Mouse (Mus musculus): ENCODE results near the gene Pde4b. TPM values are rescaled to one million over a fixed set of nuclear protein-coding genes. Genes with fewer than 3 reads are reported as not detected.

Pde4b gene
- polyA plus RNA-seq, 1 experiment from 2014 or later, result 23.8 TPM

DNA sequence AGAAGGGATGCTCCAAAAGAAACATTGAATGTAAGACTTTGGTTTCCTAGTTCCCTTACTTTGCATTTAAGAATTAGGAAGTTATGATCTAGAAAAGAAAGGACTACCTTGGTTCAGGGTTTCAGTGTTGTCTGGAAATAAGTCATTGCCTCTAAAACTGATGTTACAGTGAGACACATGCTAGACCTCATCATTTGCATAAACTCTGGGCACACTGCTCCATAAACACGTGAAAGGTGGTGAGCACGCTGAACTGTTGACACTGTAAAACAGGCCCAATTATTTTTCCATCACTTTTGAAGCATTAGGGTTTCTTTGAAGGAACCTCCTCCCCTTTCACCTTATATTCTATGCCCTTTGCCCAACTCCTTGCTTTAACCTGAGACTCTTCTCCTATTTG lies 122.4 kb downstream of the Pde4b start:
- Histone ChIP-seq H3K4me1 (replicated peaks) (no peaks in the 10 kb centered on the region), H3K9me3 (no peaks in the 10 kb centered on the region), H3K9ac (replicated peaks) (no peak overlapping the region), H3K27me3 (no peaks in the 10 kb centered on the region), H3K27ac (no peak overlapping the region), H3K36me3 (no peaks in the 10 kb centered on the region), H3K4me2 (replicated peaks) (no peak overlapping the region), H3K4me3 (replicated peaks) (no peak overlapping the region)
- 90% methylated on average over 2 of the region's 2 CpGs for WGBS
- no peak for ATAC-seq

DNA sequence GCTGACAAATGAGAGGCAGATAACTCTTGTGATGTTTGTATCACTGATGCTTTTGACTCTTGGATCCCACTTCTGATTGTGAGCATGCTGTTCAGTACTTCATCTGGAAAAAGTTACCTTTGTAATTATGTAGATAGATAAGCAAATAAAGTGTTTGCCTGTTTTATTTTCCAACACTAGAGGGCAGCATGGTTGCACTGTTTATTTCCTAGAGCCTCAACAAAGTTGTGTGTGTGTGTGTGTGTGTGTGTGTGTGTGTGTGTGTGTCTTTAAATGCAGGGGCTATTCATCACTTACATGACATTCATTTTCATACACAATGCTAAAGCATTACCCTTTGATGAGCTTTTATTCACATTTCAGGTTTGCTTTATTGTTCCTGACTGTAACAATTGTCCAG lies 139.4 kb downstream of the Pde4b start:
- H3K9ac ChIP-seq (replicated peaks), result no peak overlapping the region
- H3K27ac ChIP-seq, result no peak overlapping the region
- no peak overlapping the region for H3K4me2 ChIP-seq (replicated peaks)
- H3K4me3 ChIP-seq (replicated peaks), result no peak overlapping the region
- H3K9me3 ChIP-seq, result no peaks in the 10 kb centered on the region
- H3K4me1 ChIP-seq (replicated peaks), result peaks cover 3% of the 10 kb centered on the region; the same call in 1 of the 2 replicates
- no peaks in the 10 kb centered on the region for H3K27me3 ChIP-seq
- H3K36me3 ChIP-seq, result no peaks in the 10 kb centered on the region
- peak; percentile 56; the same call in 1 of the 2 replicates for ATAC-seq

DNA sequence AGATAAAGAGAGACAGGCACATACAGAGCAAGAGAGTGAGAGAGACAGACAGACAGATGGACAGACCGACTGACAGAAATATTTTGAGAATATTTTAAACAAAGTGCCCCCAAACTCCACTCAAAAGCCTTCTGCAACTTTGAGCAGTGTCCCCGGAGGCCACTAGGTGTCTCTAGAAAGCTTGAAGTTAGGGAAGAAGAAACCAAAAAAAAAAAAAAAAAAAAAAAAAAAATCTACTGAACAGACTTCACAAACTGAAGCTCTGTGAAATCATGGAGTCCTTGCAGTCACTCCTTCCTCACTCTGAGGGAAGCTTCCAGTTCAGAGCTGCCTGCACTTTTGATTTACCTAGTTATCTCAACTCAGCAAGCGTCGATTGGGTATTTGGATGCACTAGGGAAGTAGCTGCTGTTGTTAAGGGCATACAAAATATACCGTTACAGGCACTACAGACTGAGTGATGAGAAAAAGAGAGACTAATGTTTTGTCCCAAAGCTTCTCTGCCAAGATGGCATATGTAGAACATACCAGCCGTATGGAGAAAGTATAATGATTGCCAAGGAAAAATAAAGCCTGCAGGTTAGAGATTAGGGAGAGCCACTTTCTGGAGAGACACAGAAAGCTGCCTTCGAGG lies 141.7 kb downstream of the Pde4b start:
- no peaks in the 10 kb centered on the region for H3K27me3 ChIP-seq
- H3K9ac ChIP-seq (replicated peaks), result no peak overlapping the region
- peaks cover 3% of the 10 kb centered on the region; the same call in 1 of the 2 replicates for H3K4me1 ChIP-seq (replicated peaks)
- H3K27ac ChIP-seq, result no peak overlapping the region
- ATAC-seq, result no peak
- 55% methylated on average over 7 of the region's 7 CpGs for WGBS
- no peak overlapping the region for H3K4me3 ChIP-seq (replicated peaks)
- H3K36me3 ChIP-seq, result no peaks in the 10 kb centered on the region
- H3K9me3 ChIP-seq, result no peaks in the 10 kb centered on the region
- H3K4me2 ChIP-seq (replicated peaks), result no peak overlapping the region

DNA sequence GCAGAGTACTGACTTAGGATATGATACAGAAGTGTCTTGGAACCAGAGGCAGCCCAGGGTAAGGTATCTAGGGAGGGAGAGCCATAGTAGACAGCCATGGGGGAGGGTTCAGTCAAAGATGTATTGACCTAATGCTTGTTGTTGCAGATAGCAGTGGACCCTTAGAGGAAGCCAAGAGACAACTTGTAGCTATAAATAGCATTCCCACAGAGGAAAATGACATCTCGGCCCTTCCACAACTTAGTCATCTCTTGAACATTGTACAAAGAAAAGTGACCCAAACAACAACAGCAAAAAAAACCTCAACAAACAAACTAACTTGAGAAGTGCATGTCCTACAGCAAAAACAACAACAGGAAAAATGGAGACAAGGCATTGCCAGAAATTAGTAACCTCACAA lies 143.6 kb downstream of the Pde4b start:
- WGBS, result 75% methylated on average over 1 of the region's 1 CpGs
- peaks cover 9% of the 10 kb centered on the region; the same call in 1 of the 2 replicates for H3K4me1 ChIP-seq (replicated peaks)
- no peak overlapping the region for H3K9ac ChIP-seq (replicated peaks)
- H3K27me3 ChIP-seq, result no peaks in the 10 kb centered on the region
- H3K27ac ChIP-seq, result no peak overlapping the region
- H3K4me2 ChIP-seq (replicated peaks), result no peak overlapping the region
- no peaks in the 10 kb centered on the region for H3K36me3 ChIP-seq
- no peaks in the 10 kb centered on the region for H3K9me3 ChIP-seq
- ATAC-seq, result no peak
- H3K4me3 ChIP-seq (replicated peaks), result no peak overlapping the region

DNA sequence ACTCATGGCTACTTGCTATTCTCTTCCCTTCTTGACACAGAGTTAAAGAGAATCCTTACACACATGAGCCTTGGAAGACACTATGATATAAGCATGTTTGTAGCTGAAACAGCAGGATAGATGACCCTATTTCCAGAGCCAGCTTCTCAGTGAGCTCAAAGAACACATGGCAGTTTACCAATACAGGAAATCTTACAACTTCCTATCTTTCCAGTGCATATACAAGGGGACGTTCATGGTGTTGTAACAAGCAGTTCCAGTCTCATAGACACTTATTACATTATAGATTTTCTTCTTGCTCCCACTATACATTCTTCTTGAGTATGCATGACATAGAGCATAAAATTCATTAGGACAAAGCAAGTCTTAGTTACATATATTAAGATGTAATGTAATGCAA lies 146.3 kb downstream of the Pde4b start:
- H3K36me3 ChIP-seq, result no peaks in the 10 kb centered on the region
- H3K4me2 ChIP-seq (replicated peaks), result no peak overlapping the region
- no peak for ATAC-seq
- no peak overlapping the region for H3K27ac ChIP-seq
- H3K4me1 ChIP-seq (replicated peaks), result peaks cover 9% of the 10 kb centered on the region; the same call in 1 of the 2 replicates
- H3K9me3 ChIP-seq, result no peaks in the 10 kb centered on the region
- WGBS, result 84% methylated on average over 1 of the region's 1 CpGs
- no peak overlapping the region for H3K4me3 ChIP-seq (replicated peaks)
- no peak overlapping the region for H3K9ac ChIP-seq (replicated peaks)
- H3K27me3 ChIP-seq, result no peaks in the 10 kb centered on the region

DNA sequence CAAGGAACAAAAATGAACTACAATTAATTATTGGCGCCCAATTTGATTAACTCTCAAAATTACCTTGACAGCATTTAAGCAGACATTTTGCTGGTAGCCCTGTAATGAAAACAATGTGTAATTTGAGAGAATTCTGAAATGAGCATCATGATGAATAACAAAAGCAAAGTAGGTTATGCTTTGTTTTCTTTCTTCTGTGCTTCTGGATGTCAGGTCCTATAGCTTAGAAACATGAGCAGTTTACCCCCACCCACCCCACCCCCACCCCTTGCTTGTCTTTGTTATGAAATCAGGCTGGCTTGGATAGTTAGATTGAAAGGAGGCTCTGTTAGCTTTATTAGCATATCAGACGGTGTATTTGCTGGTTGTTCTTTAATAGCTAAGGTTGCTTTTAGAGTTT lies 147.8 kb downstream of the Pde4b start:
- 57% methylated on average over 2 of the region's 2 CpGs for WGBS
- no peak overlapping the region for H3K9ac ChIP-seq (replicated peaks)
- no peaks in the 10 kb centered on the region for H3K36me3 ChIP-seq
- no peak overlapping the region for H3K4me2 ChIP-seq (replicated peaks)
- no peak overlapping the region for H3K4me3 ChIP-seq (replicated peaks)
- no peak for ATAC-seq
- H3K4me1 ChIP-seq (replicated peaks), result peaks cover 18% of the 10 kb centered on the region
- no peaks in the 10 kb centered on the region for H3K9me3 ChIP-seq
- H3K27ac ChIP-seq, result no peak overlapping the region
- H3K27me3 ChIP-seq, result no peaks in the 10 kb centered on the region

DNA sequence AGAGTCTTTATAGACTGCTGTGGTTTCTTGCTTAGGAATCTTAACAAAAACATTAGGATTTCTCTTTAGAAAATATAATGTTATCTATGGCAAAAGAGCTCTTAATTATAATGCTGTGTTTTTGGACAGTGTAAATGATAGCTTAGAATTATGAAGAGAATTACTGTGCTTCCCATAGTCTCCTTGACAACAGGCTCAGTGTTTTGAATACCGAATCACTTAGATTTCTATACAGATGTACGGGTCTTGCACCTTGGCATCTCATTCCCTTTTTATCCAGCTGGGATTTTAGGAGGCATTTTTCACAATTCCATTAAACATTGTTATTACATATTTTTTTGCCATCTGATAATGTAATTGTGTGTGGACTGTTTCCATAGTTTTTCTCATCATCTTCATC lies 151.8 kb downstream of the Pde4b start:
- Histone ChIP-seq H3K27ac (no peak overlapping the region; the same call in 1 of the 2 replicates), H3K4me1 (replicated peaks) (peaks cover 29% of the 10 kb centered on the region), H3K9ac (replicated peaks) (no peak overlapping the region), H3K4me3 (replicated peaks) (no peak overlapping the region), H3K36me3 (no peaks in the 10 kb centered on the region), H3K27me3 (no peaks in the 10 kb centered on the region), H3K9me3 (no peaks in the 10 kb centered on the region), H3K4me2 (replicated peaks) (no peak overlapping the region)
- no peak for ATAC-seq
- 39% methylated on average over 2 of the region's 2 CpGs for WGBS

DNA sequence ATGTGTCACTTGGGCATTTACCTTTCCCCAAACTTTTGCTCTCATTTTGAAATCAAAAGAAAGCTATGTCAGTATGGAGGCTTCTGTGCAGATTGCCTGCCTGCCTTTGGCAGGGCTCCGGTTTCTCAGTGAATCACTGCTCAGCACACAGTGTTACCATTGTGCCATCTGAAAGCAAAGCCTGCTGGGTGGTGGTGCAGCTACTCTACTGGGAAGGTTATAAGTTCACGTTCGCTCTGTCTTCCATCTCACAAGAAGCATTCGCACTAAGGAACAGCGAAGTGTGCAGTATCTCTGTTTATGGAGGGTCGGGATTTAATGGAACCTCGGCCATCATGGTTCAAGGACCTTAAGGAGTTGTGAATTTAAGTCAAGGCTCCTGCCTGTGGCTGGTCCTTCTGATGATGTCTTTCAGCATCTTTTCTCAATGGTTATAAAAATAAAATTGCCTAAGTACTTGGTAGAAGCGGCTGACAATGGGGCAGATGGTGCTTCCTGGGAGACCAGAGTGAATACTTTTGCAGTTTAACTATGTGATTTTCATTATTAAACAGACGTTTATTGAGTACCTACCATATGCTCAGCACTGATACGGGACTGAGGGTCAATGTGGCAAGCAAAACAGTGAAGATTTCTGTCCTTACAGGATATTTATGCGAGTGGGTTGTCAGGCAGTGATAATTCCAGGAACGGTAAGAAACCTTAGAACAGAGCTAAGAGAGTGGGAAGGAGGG lies 152.5 kb downstream of the Pde4b start:
- Histone ChIP-seq H3K4me1 (replicated peaks) (peaks cover 29% of the 10 kb centered on the region), H3K27ac (peak overlapping the region; percentile 47; the same call in 1 of the 2 replicates), H3K9ac (replicated peaks) (no peak overlapping the region), H3K4me2 (replicated peaks) (no peak overlapping the region), H3K9me3 (no peaks in the 10 kb centered on the region), H3K4me3 (replicated peaks) (no peak overlapping the region), H3K36me3 (no peaks in the 10 kb centered on the region), H3K27me3 (no peaks in the 10 kb centered on the region)
- peak; percentile 65 for ATAC-seq
- WGBS, result 59% methylated on average over 12 of the region's 12 CpGs

DNA sequence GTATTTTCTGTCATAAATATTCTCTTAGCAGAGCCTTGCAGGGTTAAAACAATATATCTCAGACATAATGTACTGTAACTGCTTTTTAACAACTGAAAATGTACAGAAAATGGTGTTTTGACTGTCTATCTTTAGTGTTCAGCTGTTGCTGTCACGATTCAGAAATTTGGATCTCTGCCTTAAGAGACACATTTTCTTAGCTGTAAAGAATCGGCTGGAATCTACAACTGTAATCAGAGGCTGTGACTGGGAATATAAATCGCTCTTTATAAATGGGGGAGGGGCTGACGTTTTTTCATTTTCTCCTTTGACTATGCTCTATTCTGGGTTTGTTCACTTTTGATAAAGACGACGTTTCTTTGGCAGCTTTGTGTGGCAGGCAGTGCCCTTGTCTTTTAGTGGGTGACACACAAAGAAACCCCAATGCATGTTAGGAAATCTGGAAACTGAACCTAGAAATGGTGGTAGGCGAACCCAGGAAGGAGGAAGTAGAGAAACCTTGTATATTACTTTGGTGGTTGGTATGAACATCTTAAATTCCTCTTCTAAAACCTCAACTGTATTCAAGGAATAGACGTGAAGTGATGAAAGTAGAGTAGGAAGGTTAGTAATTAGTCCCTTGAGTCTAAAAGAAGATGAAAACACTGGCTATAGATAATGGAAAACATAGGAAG lies 153.5 kb downstream of the Pde4b start:
- Histone ChIP-seq H3K4me2 (replicated peaks) (no peak overlapping the region), H3K9me3 (no peaks in the 10 kb centered on the region), H3K9ac (replicated peaks) (no peak overlapping the region), H3K36me3 (no peaks in the 10 kb centered on the region), H3K27ac (no peak overlapping the region), H3K27me3 (no peaks in the 10 kb centered on the region), H3K4me1 (replicated peaks) (peaks cover 24% of the 10 kb centered on the region), H3K4me3 (replicated peaks) (no peak overlapping the region)
- 72% methylated on average over 8 of the region's 8 CpGs for WGBS
- ATAC-seq, result no peak

- Histone ChIP-seq H3K27ac (peak overlapping the region; percentile 74), H3K4me2 (replicated peaks) (peak overlapping the region; percentile 66), H3K4me1 (replicated peaks) (peaks cover 27% of the 10 kb centered on the region), H3K9ac (replicated peaks) (0 out of 2 replicates have a peak overlapping the region, but pooled peaks have one; percentile 57), H3K36me3 (no peaks in the 10 kb centered on the region), H3K9me3 (no peaks in the 10 kb centered on the region), H3K4me3 (replicated peaks) (peak overlapping the region; percentile 44), H3K27me3 (no peaks in the 10 kb centered on the region)
- ATAC-seq, result peak; percentile 52
Observed at GRCm38 (mm10) chr4:102253994-102254393, 166.7 kb downstream of the Pde4b start.

DNA sequence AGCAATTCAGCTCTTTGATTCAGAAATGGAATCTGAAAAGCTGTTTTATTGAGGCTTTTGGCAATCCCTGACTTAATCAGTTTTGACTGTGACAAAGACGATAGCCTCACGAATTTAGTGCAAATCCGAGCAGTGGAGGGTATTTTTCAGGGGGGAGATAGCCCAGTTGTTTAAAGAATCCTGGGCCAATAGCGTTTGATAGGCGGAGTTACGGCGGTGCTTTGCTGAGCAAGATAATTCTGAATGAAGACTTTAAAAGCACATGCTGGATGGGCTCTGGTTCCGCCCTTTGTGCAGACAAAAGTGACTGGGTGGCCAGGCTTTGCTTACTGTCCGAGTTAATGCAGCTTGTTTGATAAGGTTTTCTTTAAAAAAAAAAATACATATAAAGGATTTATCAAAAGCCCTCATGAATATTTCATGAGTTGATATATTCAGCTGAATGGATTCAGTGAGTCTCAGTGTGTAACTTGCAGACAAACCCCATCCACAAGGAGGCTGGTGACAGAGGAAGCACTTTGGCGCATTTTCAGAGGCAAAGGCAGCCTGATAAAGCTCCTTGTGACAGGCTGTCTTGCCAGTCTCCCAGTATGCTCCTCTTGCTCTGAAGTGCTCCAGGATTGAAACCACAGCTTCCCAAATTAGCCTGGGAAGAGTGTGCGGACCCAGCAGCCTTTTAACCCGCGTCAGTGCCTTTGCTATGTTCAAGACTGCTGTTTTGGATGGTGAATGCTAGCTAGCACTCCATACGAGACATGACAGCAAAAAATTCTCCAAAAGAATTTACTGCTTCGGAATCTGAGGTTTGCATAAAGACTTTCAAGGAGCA lies 167.3 kb downstream of the Pde4b start:
- no peaks in the 10 kb centered on the region for H3K36me3 ChIP-seq
- peak overlapping the region; percentile 66 for H3K4me2 ChIP-seq (replicated peaks)
- peak overlapping the region; percentile 44 for H3K4me3 ChIP-seq (replicated peaks)
- no peaks in the 10 kb centered on the region for H3K9me3 ChIP-seq
- peak; percentile 93 for ATAC-seq
- peak overlapping the region; percentile 57 for H3K9ac ChIP-seq (replicated peaks)
- WGBS, result under 1% methylated on average over 15 of the region's 15 CpGs
- H3K4me1 ChIP-seq (replicated peaks), result peaks cover 27% of the 10 kb centered on the region
- H3K27me3 ChIP-seq, result no peaks in the 10 kb centered on the region
- H3K27ac ChIP-seq, result peak overlapping the region; percentile 74

Data from midbrain, embryonic 13.5 days (tissue).